Mouse (Mus musculus) hindbrain, embryonic 16.5 days (tissue): ENCODE measurements around the gene Pcyt2. TPM values are rescaled to one million over a fixed set of nuclear protein-coding genes. Genes with fewer than 3 reads are reported as not detected.

ENCODE experiments used
- ATAC-seq: fragments of 200-750 bp; cut with Nextera tagmentation; 2 replicates; pipeline ENCODE4 v1.8.0; 2017; ENCODE audit warnings: moderate TSS enrichment, moderate library complexity
- H3K27ac ChIP-seq: fragments of 300-500 bp; sonication (generic); 2 replicates; pipeline ENCODE4 v1.5.1; 2014; ENCODE audit warnings: low read depth, mild to moderate bottlenecking, control low read depth, low read length, moderate library complexity
- H3K27me3 ChIP-seq: fragments of 300-500 bp; sonication (generic); replicated peaks from 2 replicates; pipeline ENCODE4 v1.6.1; 2014; ENCODE audit warnings: low read length; ENCODE audit not compliant: control insufficient read depth, insufficient read depth
- H3K36me3 ChIP-seq: fragments of 300-500 bp; sonication (generic); 2 replicates; pipeline ENCODE4 v1.6.1; 2014; ENCODE audit warnings: mild to moderate bottlenecking, low read length, moderate library complexity, mixed read lengths; ENCODE audit not compliant: control insufficient read depth, insufficient read depth
- H3K4me1 ChIP-seq: fragments of 300-500 bp; sonication (generic); 2 replicates; pipeline ENCODE4 v1.6.1; 2014; ENCODE audit warnings: low read depth, low read length; ENCODE audit not compliant: control insufficient read depth, insufficient read depth
- H3K4me2 ChIP-seq: fragments of 300-500 bp; sonication (generic); 2 replicates; pipeline ENCODE4 v1.6.1; 2014; ENCODE audit warnings: mild to moderate bottlenecking, low read length, control low read depth, moderate library complexity
- H3K4me3 ChIP-seq: fragments of 300-500 bp; sonication (generic); 2 replicates; pipeline ENCODE4 v1.5.1; 2014; ENCODE audit warnings: mild to moderate bottlenecking, low read length, control low read depth, moderate library complexity
- H3K9ac ChIP-seq: fragments of 300-500 bp; sonication (generic); 2 replicates; pipeline ENCODE4 v1.6.1; 2014; ENCODE audit warnings: low read depth, mild to moderate bottlenecking, control low read depth, low read length, moderate library complexity
- H3K9me3 ChIP-seq: fragments of 300-500 bp; sonication (generic); 2 replicates; pipeline ENCODE4 v1.6.1; 2014; ENCODE audit warnings: mild to moderate bottlenecking, low read length, moderate library complexity; ENCODE audit not compliant: control insufficient read depth
- WGBS: fragments of 180-500 bp; shearing (Covaris S2); extraction: QIAGEN DNeasy Blood & Tissue Kit; methylation state at CpG from one replicate; pipeline ENCODE4 v1.1.7; 2014; 5-methylcytosine and 5-hydroxymethylcytosine counted together
- polyA plus RNA-seq: library from polyadenylated mRNA; unstranded; fragments of >200 nt; fragmentation: Nextera tagmentation; extraction: Ambion mirVana; gene quantifications from 2 replicates; pipeline ENCODE4 v1.2.1, GENCODE M21; 2015

Pcyt2 gene
- polyA plus RNA-seq, 1 experiment from 2014 or later, result 242 TPM

GRCm38 (mm10) chr11:120658876-120659410 lies 41.2 kb upstream of the Pcyt2 start:
- Histone ChIP-seq H3K36me3 (no peaks in the 10 kb centered on the region), H3K4me3 (no peak overlapping the region), H3K27me3 (peaks cover 57% of the 10 kb centered on the region), H3K4me2 (no peak overlapping the region), H3K9me3 (peaks cover 2% of the 10 kb centered on the region; the same call in 1 of the 2 replicates), H3K27ac (no peak overlapping the region), H3K4me1 (peaks cover 14% of the 10 kb centered on the region), H3K9ac (no peak overlapping the region)
- 4% methylated on average over 24 of the region's 24 CpGs for WGBS
- ATAC-seq, result no peak

DNA sequence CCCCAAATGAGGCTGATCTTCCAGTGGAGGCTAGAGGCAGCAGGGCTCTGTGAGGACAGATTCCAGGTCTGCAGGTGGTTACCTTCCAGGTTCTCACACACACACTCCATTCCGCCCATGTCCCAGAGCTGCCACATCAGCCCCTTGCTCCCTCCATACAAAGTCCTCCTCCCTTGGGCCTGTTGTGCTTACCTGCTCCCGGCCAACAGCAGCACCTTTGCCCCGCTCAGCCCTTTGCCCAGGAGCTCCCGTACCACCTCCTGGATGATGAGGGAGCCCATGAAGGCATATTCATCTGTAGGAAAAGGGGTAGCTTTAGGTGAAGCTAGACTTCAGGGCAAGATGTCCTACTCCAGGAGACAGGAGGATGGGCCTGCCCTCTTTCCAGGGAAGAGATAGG lies 39.6 kb upstream of the Pcyt2 start:
- Histone ChIP-seq H3K9me3 (peaks cover 2% of the 10 kb centered on the region; the same call in 1 of the 2 replicates), H3K27ac (no peak overlapping the region), H3K4me2 (no peak overlapping the region), H3K4me1 (peaks cover 14% of the 10 kb centered on the region), H3K9ac (no peak overlapping the region), H3K4me3 (no peak overlapping the region), H3K27me3 (peaks cover 51% of the 10 kb centered on the region), H3K36me3 (no peaks in the 10 kb centered on the region)
- ATAC-seq, result no peak
- WGBS, result 91% methylated on average over 4 of the region's 4 CpGs

DNA sequence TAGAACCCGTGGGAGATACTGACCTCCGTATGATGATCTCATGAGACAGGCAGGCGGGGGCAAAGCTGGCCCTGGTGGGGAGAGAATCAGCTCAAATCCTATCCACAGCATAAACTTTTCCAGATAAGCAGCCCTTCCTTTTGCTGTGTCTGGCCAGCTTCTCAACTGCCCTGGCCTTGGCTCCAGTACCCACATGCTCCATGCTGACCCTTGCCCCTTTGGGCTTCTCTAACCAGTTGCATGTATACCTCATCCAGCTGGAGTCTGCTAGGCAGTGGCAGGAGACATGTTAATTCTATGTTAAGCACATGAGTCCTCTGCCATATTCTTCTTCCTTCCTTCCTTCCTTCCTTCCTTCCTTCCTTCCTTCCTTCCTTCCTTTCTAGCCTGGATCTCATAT lies 37.0 kb upstream of the Pcyt2 start:
- Histone ChIP-seq H3K27ac (no peak overlapping the region), H3K4me3 (no peak overlapping the region), H3K9ac (no peak overlapping the region), H3K27me3 (peaks cover 29% of the 10 kb centered on the region), H3K4me2 (no peak overlapping the region), H3K36me3 (no peaks in the 10 kb centered on the region), H3K9me3 (no peaks in the 10 kb centered on the region), H3K4me1 (no peaks in the 10 kb centered on the region; the same call in none of the 2 replicates)
- no peak for ATAC-seq
- WGBS, result 81% methylated on average over 3 of the region's 3 CpGs

DNA sequence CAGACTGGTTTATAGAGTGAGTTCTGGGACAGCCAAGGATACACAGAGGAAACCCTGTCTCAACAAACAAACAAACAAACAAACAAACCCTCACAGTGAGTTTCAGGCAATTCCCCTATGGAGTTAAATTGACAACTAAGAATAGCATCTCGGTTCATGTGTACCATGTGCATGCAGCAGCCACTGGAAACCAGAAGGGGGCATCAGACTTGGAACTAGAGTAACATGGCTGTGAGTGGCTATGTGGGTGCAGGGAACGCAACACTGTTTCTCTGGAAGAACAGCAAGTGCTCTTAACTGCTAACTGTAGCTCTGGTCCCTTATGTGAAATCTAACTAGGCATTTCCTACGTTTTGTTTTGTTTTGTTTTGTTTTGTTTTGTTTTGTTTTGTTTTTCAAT lies 34.1 kb upstream of the Pcyt2 start:
- H3K9ac ChIP-seq, result no peak overlapping the region
- peaks cover 7% of the 10 kb centered on the region for H3K4me1 ChIP-seq
- peaks cover 6% of the 10 kb centered on the region for H3K27me3 ChIP-seq
- no peak overlapping the region for H3K4me3 ChIP-seq
- no peaks in the 10 kb centered on the region for H3K36me3 ChIP-seq
- H3K4me2 ChIP-seq, result no peak overlapping the region
- H3K9me3 ChIP-seq, result no peaks in the 10 kb centered on the region
- H3K27ac ChIP-seq, result no peak overlapping the region
- no peak for ATAC-seq
- 71% methylated on average over 3 of the region's 3 CpGs for WGBS

- peak within 1 kb of the TSS; percentile 32 for H3K4me3 ChIP-seq
- peak within 1 kb of the TSS; percentile 48 for H3K9ac ChIP-seq
- H3K27me3 ChIP-seq, result peaks cover 3% of the 10 kb centered on the region; the same call in 1 of the 2 replicates
- peak within 1 kb of the TSS; percentile 53 for H3K4me2 ChIP-seq
- no peak for ATAC-seq
- 9% methylated on average over 13 of the region's 13 CpGs for WGBS
- H3K4me1 ChIP-seq, result peaks cover 9% of the 10 kb centered on the region
- no peaks in the 10 kb centered on the region for H3K9me3 ChIP-seq
- H3K27ac ChIP-seq, result no peak within 1 kb of the TSS
- no peaks in the 10 kb centered on the region for H3K36me3 ChIP-seq
Observed at GRCm38 (mm10) chr11:120648001-120648476, 30.3 kb upstream of the Pcyt2 start, which contains the start of gene Myadml2. TSS of gene Myadml2 (minus strand) at chr11:120648158.

DNA sequence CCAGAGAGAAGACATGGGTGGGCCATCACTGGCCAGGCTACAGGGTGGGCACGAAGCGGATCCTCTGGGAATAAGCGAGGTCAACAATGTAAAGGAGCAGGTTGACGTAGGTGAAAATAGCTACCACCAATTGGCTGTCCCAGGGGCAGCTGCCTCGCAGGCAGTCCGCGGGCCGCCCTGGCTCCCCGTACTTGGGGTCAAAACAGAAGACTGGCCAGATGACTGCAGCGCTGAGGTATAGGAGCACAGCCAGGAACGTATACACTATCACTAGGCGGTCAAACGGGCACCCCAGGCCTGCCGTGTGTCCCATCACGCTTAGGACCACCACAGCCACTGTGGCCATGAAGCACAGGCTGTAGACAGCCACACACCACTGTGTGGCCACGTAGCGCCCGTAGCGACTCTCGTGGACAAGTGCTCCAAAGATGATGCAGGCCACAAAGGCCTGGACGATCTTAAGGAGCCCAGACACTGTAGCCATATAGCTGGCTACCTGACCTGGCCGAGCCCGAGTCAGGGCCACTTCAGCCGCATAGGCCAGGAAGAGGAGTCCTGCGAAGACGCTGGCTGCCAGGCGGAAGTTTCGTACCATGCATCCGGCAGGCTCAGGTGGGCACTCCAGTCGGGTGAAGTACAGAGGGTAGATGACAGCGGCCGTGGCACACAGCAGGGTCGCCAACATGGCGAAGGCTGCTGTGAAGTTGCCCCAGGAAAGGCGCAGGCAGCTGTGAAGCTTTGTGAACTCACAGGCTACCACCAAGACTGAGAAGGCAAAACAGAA lies 29.5 kb upstream of the Pcyt2 start:
- Histone ChIP-seq H3K27me3 (peaks cover 3% of the 10 kb centered on the region; the same call in 1 of the 2 replicates), H3K4me1 (peaks cover 15% of the 10 kb centered on the region), H3K4me2 (no peak overlapping the region; the same call in 1 of the 2 replicates), H3K27ac (no peak overlapping the region), H3K9ac (no peak overlapping the region), H3K9me3 (no peaks in the 10 kb centered on the region), H3K4me3 (no peak overlapping the region), H3K36me3 (no peaks in the 10 kb centered on the region)
- 80% methylated on average over 35 of the region's 35 CpGs for WGBS
- ATAC-seq, result no peak

DNA sequence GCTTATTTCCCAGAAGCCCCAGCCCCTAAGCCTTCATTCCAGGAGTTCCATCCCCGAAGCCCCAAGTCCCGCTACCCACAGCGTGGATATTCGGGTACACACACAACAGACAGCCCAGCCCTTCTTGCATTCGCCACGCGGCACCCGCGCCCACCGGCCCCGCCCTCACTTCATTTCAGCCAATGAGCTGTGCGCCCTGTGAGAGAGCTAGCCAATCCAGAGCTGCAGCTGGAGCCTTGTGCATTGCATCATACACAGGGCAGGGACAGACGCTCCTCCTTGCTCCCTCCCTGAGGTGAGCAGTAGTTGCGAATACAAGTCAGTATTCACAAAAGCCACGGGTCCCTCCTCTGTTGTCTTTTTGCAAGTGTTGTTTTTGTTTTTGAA lies 25.9 kb upstream of the Pcyt2 start, which contains the start of gene Pycr1:
Gene Pycr1 (minus strand): TSS at position 169 of the 387 bp plus-strand sequence.
- no peaks in the 10 kb centered on the region for H3K36me3 ChIP-seq
- H3K4me2 ChIP-seq, result peak within 1 kb of the TSS; percentile 94
- no peak within 1 kb of the TSS; the same call in 1 of the 2 replicates for H3K27ac ChIP-seq
- peak within 1 kb of the TSS; percentile 78 for H3K9ac ChIP-seq
- H3K27me3 ChIP-seq, result peaks cover 3% of the 10 kb centered on the region; the same call in 1 of the 2 replicates
- H3K9me3 ChIP-seq, result no peaks in the 10 kb centered on the region
- peak within 1 kb of the TSS; percentile 59 for H3K4me3 ChIP-seq
- 0% methylated on average over 15 of the region's 15 CpGs for WGBS
- H3K4me1 ChIP-seq, result peaks cover 15% of the 10 kb centered on the region
- ATAC-seq, result peak; percentile 100

- no peaks in the 10 kb centered on the region for H3K36me3 ChIP-seq
- H3K27ac ChIP-seq, result no peak overlapping the region; the same call in 1 of the 2 replicates
Observed at GRCm38 (mm10) chr11:120642939-120643600, 25.3 kb upstream of the Pcyt2 start.

DNA sequence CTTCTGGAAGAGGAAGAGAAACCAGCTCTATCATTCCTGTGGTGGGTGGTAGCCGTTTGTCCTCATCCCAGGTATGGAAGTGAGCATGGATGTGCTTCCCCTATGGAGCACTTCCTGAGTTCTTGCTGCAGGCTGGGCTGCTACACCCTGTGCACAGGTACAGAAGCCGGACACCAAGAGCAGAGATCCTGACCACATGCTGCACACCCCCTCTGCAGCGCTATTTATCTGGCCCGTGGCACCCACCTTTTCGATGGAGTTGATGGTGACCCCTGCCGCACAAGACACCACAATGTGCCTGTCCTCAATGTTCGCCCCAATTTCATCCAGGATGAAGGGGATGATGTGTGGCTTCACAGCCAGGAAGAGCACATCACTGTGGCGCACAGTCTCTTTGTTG lies 24.1 kb upstream of the Pcyt2 start:
- Histone ChIP-seq H3K4me3 (no peak overlapping the region), H3K4me2 (no peak overlapping the region), H3K9ac (no peak overlapping the region; the same call in 1 of the 2 replicates), H3K36me3 (no peaks in the 10 kb centered on the region), H3K27ac (no peak overlapping the region), H3K27me3 (no peaks in the 10 kb centered on the region), H3K4me1 (peaks cover 8% of the 10 kb centered on the region), H3K9me3 (no peaks in the 10 kb centered on the region)
- 92% methylated on average over 8 of the region's 8 CpGs for WGBS
- ATAC-seq, result no peak

More at GRCm38 (mm10) chr11:120642939-120643600, 25.3 kb upstream of the Pcyt2 start:
- peak overlapping the region; percentile 94 for H3K4me2 ChIP-seq
- H3K4me3 ChIP-seq, result peak overlapping the region; percentile 59
- peaks cover 12% of the 10 kb centered on the region for H3K4me1 ChIP-seq
- H3K9ac ChIP-seq, result peak overlapping the region; percentile 78
- H3K9me3 ChIP-seq, result no peaks in the 10 kb centered on the region
- peaks cover 3% of the 10 kb centered on the region; the same call in 1 of the 2 replicates for H3K27me3 ChIP-seq
- 1% methylated on average over 18 of the region's 18 CpGs for WGBS
- ATAC-seq, result peak; percentile 69
